Mouse (Mus musculus) liver, adult 2 months (tissue): ENCODE measurements at regions not wholly inside any gene's neighbourhood (a gene's known extent, or its start where the extent isn't known, plus 50 kb on each side); places are given as distances from the start of the nearest gene placed in this dataset.

ENCODE experiments used
- DNase-seq: peaks from one replicate; pipeline ENCODE4 v3.0.0-alpha.2; 2011; ENCODE audit warnings: low read depth, low spot score; ENCODE audit errors: extremely low read depth
- H3K27ac ChIP-seq: fragments of 200-500 bp; replicated peaks from 2 replicates; pipeline ENCODE4 v1.5.1; 2012; ENCODE audit warnings: low read depth, mild to moderate bottlenecking, control low read depth, inconsistent platforms, low read length; ENCODE audit not compliant: insufficient read depth
- H3K27me3 ChIP-seq: fragments of 200-500 bp; 2 replicates; pipeline ENCODE4 v1.6.1; 2012; ENCODE audit warnings: mild to moderate bottlenecking, moderate library complexity, low read length, inconsistent platforms; ENCODE audit not compliant: control insufficient read depth, insufficient read depth
- H3K36me3 ChIP-seq: fragments of 200-500 bp; 2 replicates; pipeline ENCODE4 v1.6.1; 2012; ENCODE audit warnings: low read length, inconsistent platforms; ENCODE audit not compliant: control insufficient read depth, insufficient read depth
- H3K4me1 ChIP-seq: fragments of 200-500 bp; 2 replicates; pipeline ENCODE4 v1.6.1; 2011; ENCODE audit warnings: low read length; ENCODE audit not compliant: control insufficient read depth, insufficient read depth
- H3K4me3 ChIP-seq: fragments of 200-500 bp; 2 replicates; pipeline ENCODE4 v1.5.1; 2011; ENCODE audit warnings: low read depth, mild to moderate bottlenecking, control low read depth, low read length, moderate library complexity; ENCODE audit not compliant: insufficient read depth
- H3K79me2 ChIP-seq: fragments of 200-500 bp; 2 replicates; pipeline ENCODE4 v1.6.1; 2012; ENCODE audit warnings: inconsistent platforms, mild to moderate bottlenecking, low read length, moderate library complexity; ENCODE audit not compliant: control insufficient read depth, insufficient read depth
- H3K9ac ChIP-seq: fragments of 200-500 bp; 2 replicates; pipeline ENCODE4 v1.6.1; 2012; ENCODE audit warnings: low read depth, mild to moderate bottlenecking, control low read depth, inconsistent platforms, low read length
- CTCF ChIP-seq: fragments of 200-500 bp; IDR thresholded peaks from 2 replicates; pipeline ENCODE4 v1.5.1; 2011; ENCODE audit warnings: low read depth, low read length, control low read depth
- POLR2A ChIP-seq: fragments of 200-500 bp; IDR thresholded peaks from 2 replicates; pipeline ENCODE4 v1.6.1; 2011; ENCODE audit warnings: low read length, control low read depth; ENCODE audit not compliant: insufficient read depth; ENCODE audit errors: extremely low read depth
- WGBS: fragments of 180-500 bp; shearing (Covaris S2); methylation state at CpG from one replicate; pipeline ENCODE4 v1.1.7; 2018; 5-methylcytosine and 5-hydroxymethylcytosine counted together

GRCm38 (mm10) chr19:60015614-60016300, 72.3 kb upstream of the Rab11fip2 start:
- 78% methylated on average over 12 of the region's 12 CpGs for WGBS
- DNase-seq, result no peak
- Histone ChIP-seq H3K9ac (no peak overlapping the region), H3K4me1 (no peaks in the 10 kb centered on the region), H3K79me2 (no peaks in the 10 kb centered on the region), H3K27ac (no peak overlapping the region), H3K4me3 (no peak overlapping the region), H3K27me3 (no peaks in the 10 kb centered on the region), H3K36me3 (no peaks in the 10 kb centered on the region)
- TF ChIP-seq CTCF (no peak), POLR2A (no peak)

- Histone ChIP-seq H3K9ac (no peak overlapping the region), H3K27ac (no peak overlapping the region), H3K79me2 (no peaks in the 10 kb centered on the region), H3K27me3 (no peaks in the 10 kb centered on the region), H3K4me1 (no peaks in the 10 kb centered on the region), H3K36me3 (no peaks in the 10 kb centered on the region), H3K4me3 (no peak overlapping the region)
- DNase-seq, result no peak
- TF ChIP-seq CTCF (no peak), POLR2A (no peak)
- 90% methylated on average over 1 of the region's 1 CpGs for WGBS
Observed at GRCm38 (mm10) chr19:59995557-59995956, 52.1 kb upstream of the Rab11fip2 start.
